Mouse (Mus musculus) lung, embryonic 14.5 days (tissue): Measurements from ENCODE around the gene Ltbp2. TPM values are rescaled to one million over a fixed set of nuclear protein-coding genes. Genes with fewer than 3 reads are reported as not detected.

Experiments
- ATAC-seq: fragments of 200-750 bp; cut with Nextera tagmentation; 2 replicates; pipeline ENCODE4 v1.8.0; 2017; ENCODE audit warnings: mild to moderate bottlenecking, moderate TSS enrichment, moderate library complexity; ENCODE audit not compliant: insufficient read depth
- DNase-seq: peaks from one replicate; pipeline ENCODE4 v3.0.0-alpha.2; 2015
- H3K27ac ChIP-seq: fragments of 300-500 bp; sonication (generic); 2 replicates; pipeline ENCODE4 v1.5.1; 2014; ENCODE audit warnings: low read depth, mild to moderate bottlenecking, moderate library complexity
- H3K27me3 ChIP-seq: fragments of 300-500 bp; sonication (generic); 2 replicates; pipeline ENCODE4 v1.6.1; 2014; ENCODE audit warnings: low read length, control low read depth; ENCODE audit not compliant: insufficient read depth
- H3K36me3 ChIP-seq: fragments of 300-500 bp; sonication (generic); 2 replicates; pipeline ENCODE4 v1.6.1; 2014; ENCODE audit warnings: control low read depth; ENCODE audit not compliant: insufficient read depth
- H3K4me1 ChIP-seq: fragments of 300-500 bp; sonication (generic); 2 replicates; pipeline ENCODE4 v1.6.1; 2014; ENCODE audit warnings: antibody characterized with exemption, control low read depth; ENCODE audit not compliant: insufficient read depth
- H3K4me2 ChIP-seq: fragments of 300-500 bp; sonication (generic); 2 replicates; pipeline ENCODE4 v1.6.1; 2014; ENCODE audit warnings: mild to moderate bottlenecking
- H3K4me3 ChIP-seq: fragments of 300-500 bp; sonication (generic); 2 replicates; pipeline ENCODE4 v1.5.1; 2014; ENCODE audit warnings: low read depth, low read length
- H3K9ac ChIP-seq: fragments of 300-500 bp; sonication (generic); 2 replicates; pipeline ENCODE4 v1.6.1; 2014
- H3K9me3 ChIP-seq: fragments of 300-500 bp; sonication (generic); 2 replicates; pipeline ENCODE4 v1.6.1; 2016; ENCODE audit warnings: low read depth, low read length, control low read depth
- CTCF ChIP-seq: IDR thresholded peaks from 2 replicates; pipeline ENCODE4 v1.5.1; 2016; ENCODE audit warnings: antibody characterized with exemption, low read depth
- WGBS: fragments of 180-500 bp; shearing (Covaris S2); extraction: QIAGEN DNeasy Blood & Tissue Kit; methylation state at CpG from one replicate; pipeline ENCODE4 v1.1.7; 2014; 5-methylcytosine and 5-hydroxymethylcytosine counted together
- polyA plus RNA-seq: library from polyadenylated mRNA; unstranded; fragments of >200 nt; fragmentation: Nextera tagmentation; extraction: Ambion mirVana; gene quantifications from 2 replicates; pipeline ENCODE4 v1.2.1, GENCODE M21; 2014

Gene Ltbp2
- polyA plus RNA-seq, 1 experiment from 2014 or later, result 6.8 TPM

GRCm38 (mm10) chr12:84752131-84752977 lies 124.0 kb downstream of the Ltbp2 start:
- H3K9ac ChIP-seq, result no peak overlapping the region
- H3K9me3 ChIP-seq, result no peaks in the 10 kb centered on the region
- DNase-seq (no peak), ATAC-seq (no peak)
- 35% methylated on average over 14 of the region's 14 CpGs for WGBS
- no peak overlapping the region for H3K27ac ChIP-seq
- H3K36me3 ChIP-seq, result peaks cover 24% of the 10 kb centered on the region
- TF ChIP-seq CTCF, result no peak
- no peak overlapping the region for H3K4me3 ChIP-seq
- H3K4me2 ChIP-seq, result no peak overlapping the region
- no peaks in the 10 kb centered on the region for H3K27me3 ChIP-seq
- no peaks in the 10 kb centered on the region for H3K4me1 ChIP-seq

GRCm38 (mm10) chr12:84750661-84751060 lies 125.7 kb downstream of the Ltbp2 start:
- no peak for DNase-seq
- no peaks in the 10 kb centered on the region for H3K4me1 ChIP-seq
- H3K27me3 ChIP-seq, result no peaks in the 10 kb centered on the region
- ATAC-seq, result no peak
- H3K9ac ChIP-seq, result no peak overlapping the region
- H3K27ac ChIP-seq, result no peak overlapping the region
- TF ChIP-seq CTCF, result no peak
- no peak overlapping the region for H3K4me2 ChIP-seq
- no peaks in the 10 kb centered on the region for H3K9me3 ChIP-seq
- H3K4me3 ChIP-seq, result no peak overlapping the region
- 46% methylated on average over 14 of the region's 14 CpGs for WGBS
- H3K36me3 ChIP-seq, result peaks cover 7% of the 10 kb centered on the region

- Histone ChIP-seq H3K9ac (no peak overlapping the region), H3K27me3 (no peaks in the 10 kb centered on the region), H3K4me3 (no peak overlapping the region), H3K4me1 (no peaks in the 10 kb centered on the region), H3K9me3 (no peaks in the 10 kb centered on the region), H3K36me3 (no peaks in the 10 kb centered on the region), H3K4me2 (no peak overlapping the region), H3K27ac (no peak overlapping the region)
- DNase-seq (no peak), ATAC-seq (no peak)
- WGBS, result 56% methylated on average over 3 of the region's 3 CpGs
- no peak for TF ChIP-seq CTCF
Measured at GRCm38 (mm10) chr12:84748134-84748533, 128.2 kb downstream of the Ltbp2 start.

- H3K27ac ChIP-seq, result no peak overlapping the region
- H3K9me3 ChIP-seq, result no peaks in the 10 kb centered on the region
- DNase-seq, result no peak
- no peak overlapping the region for H3K4me3 ChIP-seq
- TF ChIP-seq CTCF, result no peak
- no peak for ATAC-seq
- H3K36me3 ChIP-seq, result no peaks in the 10 kb centered on the region
- WGBS, result 54% methylated on average over 4 of the region's 4 CpGs
- H3K4me2 ChIP-seq, result no peak overlapping the region
- H3K9ac ChIP-seq, result no peak overlapping the region
- no peaks in the 10 kb centered on the region for H3K4me1 ChIP-seq
- no peaks in the 10 kb centered on the region for H3K27me3 ChIP-seq
Measured at GRCm38 (mm10) chr12:84745700-84746099, 130.6 kb downstream of the Ltbp2 start.

GRCm38 (mm10) chr12:84743496-84743895 lies 132.8 kb downstream of the Ltbp2 start:
- Histone ChIP-seq H3K36me3 (no peaks in the 10 kb centered on the region), H3K27ac (no peak overlapping the region), H3K27me3 (no peaks in the 10 kb centered on the region), H3K4me1 (no peaks in the 10 kb centered on the region), H3K9me3 (no peaks in the 10 kb centered on the region), H3K4me3 (no peak overlapping the region), H3K9ac (no peak overlapping the region), H3K4me2 (no peak overlapping the region)
- ATAC-seq (no peak), DNase-seq (no peak)
- no peak for TF ChIP-seq CTCF
- 84% methylated on average over 10 of the region's 10 CpGs for WGBS

GRCm38 (mm10) chr12:84733366-84733765 lies 143.0 kb downstream of the Ltbp2 start:
- WGBS, result 70% methylated on average over 13 of the region's 13 CpGs
- H3K4me1 ChIP-seq, result no peaks in the 10 kb centered on the region
- H3K36me3 ChIP-seq, result no peaks in the 10 kb centered on the region
- TF ChIP-seq CTCF, result no peak
- no peak overlapping the region for H3K27ac ChIP-seq
- H3K4me2 ChIP-seq, result no peak overlapping the region
- H3K4me3 ChIP-seq, result no peak overlapping the region
- no peaks in the 10 kb centered on the region for H3K27me3 ChIP-seq
- no peaks in the 10 kb centered on the region for H3K9me3 ChIP-seq
- H3K9ac ChIP-seq, result no peak overlapping the region
- DNase-seq (no peak), ATAC-seq (no peak)

Other genes starting within 250 kb of the Ltbp2 start
- gene Vrtn, start 235.5 kb downstream of the Ltbp2 start, polyA plus RNA-seq, result not detected in 2 replicates
- not detected in 2 replicates for gene Syndig1l, start 177.7 kb downstream of the Ltbp2 start, polyA plus RNA-seq
- gene Npc2, start 103.4 kb downstream of the Ltbp2 start, polyA plus RNA-seq, result 106 and 107 TPM in 2 replicates
- gene Isca2, start 103.3 kb downstream of the Ltbp2 start, polyA plus RNA-seq, result 126 and 131 TPM in 2 replicates
- gene Fcf1, start 94.4 kb upstream of the Ltbp2 start, polyA plus RNA-seq, result 147 TPM in 2 replicates
- gene Arel1, start 94.4 kb upstream of the Ltbp2 start, polyA plus RNA-seq, result 17.1 and 19.3 TPM in 2 replicates
- 38.5 and 39.7 TPM in 2 replicates for gene Ylpm1, start 119.8 kb upstream of the Ltbp2 start, polyA plus RNA-seq
- 3.1 and 4.6 TPM in 2 replicates for gene Prox2, start 234.2 kb upstream of the Ltbp2 start, polyA plus RNA-seq
- 112 and 115 TPM in 2 replicates for gene Dlst, start 234.3 kb upstream of the Ltbp2 start, polyA plus RNA-seq